Mouse (Mus musculus): ENCODE results near the gene Tom1.

Tom1 gene

DNA sequence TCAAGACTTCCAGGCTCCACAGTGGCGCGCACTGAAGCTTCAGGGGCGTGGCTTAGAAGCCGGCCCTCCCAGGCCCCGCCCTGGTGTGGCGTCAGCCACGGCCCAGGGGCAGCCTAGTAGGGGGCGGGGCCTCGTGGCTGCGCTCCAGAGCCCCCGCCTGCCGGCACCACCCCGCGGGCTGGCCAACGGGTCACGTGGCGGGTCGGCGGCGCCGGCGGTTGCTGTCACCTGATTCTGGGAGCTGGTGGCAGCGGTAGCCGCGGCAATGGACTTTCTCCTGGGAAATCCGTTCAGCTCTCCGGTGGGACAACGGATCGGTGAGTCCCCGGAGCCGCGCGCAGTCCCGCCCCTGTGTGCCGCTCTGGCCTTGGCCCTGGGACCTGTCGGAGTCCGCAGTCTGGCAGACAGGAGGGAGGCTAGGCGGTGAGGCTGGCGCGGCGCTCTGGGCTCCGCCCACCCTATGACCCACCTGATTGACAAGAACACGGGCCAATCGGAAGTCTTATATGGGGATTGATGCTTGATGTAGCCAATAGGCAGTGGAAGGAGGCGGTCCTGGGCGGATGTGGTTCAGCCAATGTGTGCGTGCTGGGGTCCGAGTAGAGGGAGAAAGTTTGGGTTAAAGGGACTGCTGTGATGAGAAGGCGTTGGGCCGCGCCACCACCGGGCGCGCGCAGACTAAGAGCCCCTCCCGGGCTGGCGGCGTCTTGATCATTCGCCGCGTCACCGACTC is at the start of gene Tom1:
Gene Tom1, plus strand, starts transcription at position 195 of the 733 bp plus-strand sequence.
- in situ Hi-C loops (cut with MboI, MseI): no loop called here

- in situ Hi-C loops (cut with MboI, MseI): no loop called here
Observed at GRCm38 (mm10) chr8:74987436-74987835, 46.1 kb upstream of the Tom1 start.

DNA sequence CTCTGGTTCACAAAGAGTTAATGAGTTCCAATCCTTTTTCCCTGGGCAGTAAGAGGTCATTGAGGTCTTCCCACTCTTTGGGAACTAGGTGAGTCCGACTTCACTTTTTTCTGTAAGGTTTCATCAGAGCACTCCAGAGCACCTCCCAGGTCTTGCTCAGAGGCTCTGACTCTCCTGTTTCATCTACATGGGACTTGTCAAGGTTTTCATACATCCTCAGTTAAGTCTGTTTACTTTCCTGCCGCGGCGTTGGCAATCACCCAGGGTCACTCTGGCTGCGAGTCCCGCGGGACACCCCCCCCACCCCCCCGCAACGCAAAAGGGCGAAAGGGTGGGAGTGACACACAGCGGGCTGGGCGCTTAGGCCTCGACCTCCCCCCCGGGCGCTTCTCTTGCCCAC is 43.5 kb upstream of the Tom1 start:
- in situ Hi-C loops (cut with MboI, MseI): no loop called here

GRCm38 (mm10) chr8:74993081-74993474 is 40.4 kb upstream of the Tom1 start, which contains the start of gene Hmgxb4:
Gene Hmgxb4, plus strand, starts transcription at chr8:74993356.
- in situ Hi-C loops (cut with MboI, MseI): no loop called here

GRCm38 (mm10) chr8:74993475-74994451 is 39.7 kb upstream of the Tom1 start:
- in situ Hi-C loops (cut with MboI, MseI): no loop called here

GRCm38 (mm10) chr8:74994540-74994939 is 39.0 kb upstream of the Tom1 start:
- in situ Hi-C loops (cut with MboI, MseI): no loop called here

DNA sequence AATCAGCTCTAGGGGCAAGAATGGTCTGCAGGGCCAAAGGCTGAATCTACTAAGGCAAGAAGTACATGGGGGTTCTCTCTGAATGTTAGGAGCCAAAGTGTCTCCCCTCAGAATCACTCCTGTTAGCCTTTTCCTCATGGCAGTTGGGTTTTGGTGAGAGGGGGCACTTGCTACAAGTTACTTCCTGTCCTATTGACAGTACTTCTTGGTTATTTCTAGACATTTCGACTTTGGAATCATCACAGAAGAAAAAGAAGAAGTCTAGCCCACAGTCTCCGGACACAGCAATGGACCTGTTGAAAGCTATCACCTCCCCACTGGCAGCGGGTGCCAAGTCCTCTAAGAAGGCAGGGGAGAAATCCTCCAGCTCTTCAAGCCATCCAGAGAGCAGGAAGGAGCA is 33.1 kb upstream of the Tom1 start:
- in situ Hi-C loops (cut with MboI, MseI): no loop called here

GRCm38 (mm10) chr8:75008826-75009225 is 24.7 kb upstream of the Tom1 start:
- in situ Hi-C loops (cut with MboI, MseI): no loop called here

DNA sequence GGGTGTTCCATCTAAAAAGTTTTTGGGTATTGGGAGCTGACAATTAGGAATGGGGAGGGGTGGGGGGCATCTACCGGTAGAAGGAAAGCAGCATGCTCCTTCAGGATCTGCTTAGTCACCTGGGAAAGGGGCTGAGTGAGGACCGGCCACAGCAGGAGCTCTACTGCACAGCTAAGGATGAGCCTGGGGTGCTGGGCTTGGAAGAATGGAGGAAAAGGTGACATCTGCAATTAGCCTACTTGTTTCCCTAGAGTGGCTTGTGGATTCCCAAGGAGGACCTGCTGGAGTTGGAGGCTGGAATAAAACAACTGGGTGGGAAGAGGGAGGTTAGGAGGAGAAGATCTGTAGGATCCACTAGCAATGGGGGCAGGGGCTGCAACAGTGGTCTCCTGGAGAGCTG is 19.9 kb upstream of the Tom1 start:
- in situ Hi-C loops (cut with MboI, MseI): no loop called here

GRCm38 (mm10) chr8:75013964-75014363 is 19.5 kb upstream of the Tom1 start:
- in situ Hi-C loops (cut with MboI, MseI): no loop called here

DNA sequence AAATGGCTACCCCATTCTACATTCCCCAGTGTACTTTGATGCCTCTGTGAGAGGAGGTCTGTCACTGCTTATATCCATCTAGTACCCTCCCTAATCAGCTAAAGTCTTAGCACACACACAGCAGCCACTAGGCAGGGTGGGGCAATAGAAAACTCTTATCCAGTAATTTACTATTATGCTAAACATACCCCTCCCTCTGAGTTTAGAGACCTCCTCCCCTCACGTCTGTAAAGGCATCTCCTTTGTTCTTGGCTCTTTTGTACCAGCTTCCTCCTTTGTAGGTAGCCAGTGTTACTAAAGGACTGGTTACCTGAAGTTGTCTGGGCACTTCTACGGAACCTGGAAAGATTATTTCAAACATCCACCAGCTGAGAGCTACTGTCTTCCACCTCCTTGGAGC is 17.5 kb upstream of the Tom1 start:
- in situ Hi-C loops (cut with MboI, MseI): no loop called here

GRCm38 (mm10) chr8:75016422-75016821 is 17.1 kb upstream of the Tom1 start:
- in situ Hi-C loops (cut with MboI, MseI): no loop called here

GRCm38 (mm10) chr8:75018274-75018972 is 15.1 kb upstream of the Tom1 start:
- in situ Hi-C loops (cut with MboI, MseI): no loop called here

DNA sequence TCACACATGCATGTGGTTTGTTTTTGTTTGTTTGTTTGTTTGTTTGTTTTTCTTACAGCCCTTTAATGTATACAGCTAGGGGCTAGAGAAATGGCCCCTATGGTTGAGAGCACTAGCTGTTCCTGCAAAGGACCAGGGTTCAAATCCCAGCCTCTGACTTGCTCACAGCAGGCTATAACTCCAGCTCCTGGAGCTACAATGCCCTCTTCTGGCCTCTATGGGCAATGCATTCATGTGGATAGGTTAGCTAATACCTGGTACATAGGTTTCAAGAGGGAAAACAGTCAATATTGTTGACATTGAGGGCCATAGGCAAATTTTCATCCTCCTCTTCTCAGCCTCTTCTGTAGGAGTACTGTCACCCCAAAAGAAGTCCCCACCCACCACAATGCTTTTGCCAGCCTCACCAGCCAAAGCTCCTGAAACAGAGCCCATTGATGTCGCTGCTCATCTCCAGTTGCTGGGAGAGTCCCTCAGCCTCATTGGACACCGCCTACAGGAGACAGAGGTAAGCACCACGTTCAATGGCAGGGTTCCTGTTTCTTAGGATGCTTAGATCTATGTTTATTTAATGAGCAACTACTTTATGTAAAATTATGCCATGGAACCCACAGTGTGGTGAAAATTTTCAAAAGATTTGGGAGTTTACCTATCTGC is 9.7 kb upstream of the Tom1 start:
- in situ Hi-C loops (cut with MboI, MseI): no loop called here

DNA sequence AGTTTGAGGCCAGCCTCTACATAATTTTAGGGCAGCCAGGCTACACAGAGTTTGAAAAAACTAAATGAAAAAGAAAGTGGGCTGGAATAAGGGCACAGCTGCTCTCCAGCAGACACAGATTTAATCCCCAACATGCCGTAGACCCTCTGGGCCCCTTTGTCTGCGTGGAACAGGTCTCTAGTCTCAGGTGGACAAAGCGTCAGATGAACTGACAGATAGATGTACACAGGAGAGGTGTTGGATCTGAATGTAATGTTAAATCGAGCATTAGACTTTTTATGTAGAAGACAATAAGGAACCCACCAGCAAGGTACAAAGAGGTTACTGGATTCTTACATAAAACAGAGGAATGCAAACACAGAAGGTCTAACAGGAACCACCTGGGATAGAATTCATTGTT is 7.7 kb upstream of the Tom1 start:
- in situ Hi-C loops (cut with MboI, MseI): no loop called here

- in situ Hi-C loops (cut with MboI, MseI): no loop called here
Observed at GRCm38 (mm10) chr8:75030453-75031024, 3.0 kb upstream of the Tom1 start.

- in situ Hi-C loops (cut with MboI, MseI): no loop called here
Observed at GRCm38 (mm10) chr8:75032961-75033360, 544 bp upstream of the Tom1 start.

DNA sequence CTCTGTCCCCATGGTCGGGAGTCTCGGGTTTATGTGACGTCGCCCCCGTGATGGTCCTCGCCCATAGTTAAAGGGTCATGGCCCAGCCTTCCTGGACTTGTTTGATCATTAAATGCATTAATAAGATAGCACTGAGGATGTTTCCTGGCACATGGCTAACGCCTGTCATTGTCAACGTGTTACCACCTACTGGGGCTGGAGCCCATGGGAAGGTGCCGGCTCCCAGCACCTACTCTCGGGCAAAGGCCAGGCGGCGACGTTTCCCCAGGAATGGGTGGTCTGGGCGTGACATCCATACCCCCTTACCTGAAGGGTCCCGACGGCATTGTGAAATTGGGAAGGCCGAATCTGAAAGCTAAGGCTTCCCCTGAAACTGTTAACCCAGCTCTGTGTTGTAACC is 780 bp downstream of the Tom1 start:
- in situ Hi-C loops (cut with MboI, MseI): no loop called here

DNA sequence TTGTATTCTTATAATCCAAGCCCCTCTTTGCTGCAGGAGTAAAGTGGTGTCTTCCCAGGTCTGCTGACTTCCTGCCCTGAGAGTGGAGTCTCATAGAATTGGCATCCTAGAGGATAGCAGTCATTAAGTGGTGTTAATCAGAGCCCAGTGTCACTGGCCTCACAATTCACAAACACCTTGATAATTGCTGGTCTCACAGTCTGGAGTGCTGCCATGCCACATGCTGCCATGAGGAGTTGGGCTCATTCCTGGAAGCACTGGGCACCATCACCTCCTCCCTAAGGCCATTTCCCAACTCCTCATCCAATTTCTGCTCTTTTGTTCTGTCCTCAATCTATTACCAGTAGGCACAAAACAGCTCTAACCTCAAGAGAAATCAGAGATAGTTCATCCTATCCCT is 2.1 kb downstream of the Tom1 start:
- in situ Hi-C loops (cut with MboI, MseI): no loop called here

DNA sequence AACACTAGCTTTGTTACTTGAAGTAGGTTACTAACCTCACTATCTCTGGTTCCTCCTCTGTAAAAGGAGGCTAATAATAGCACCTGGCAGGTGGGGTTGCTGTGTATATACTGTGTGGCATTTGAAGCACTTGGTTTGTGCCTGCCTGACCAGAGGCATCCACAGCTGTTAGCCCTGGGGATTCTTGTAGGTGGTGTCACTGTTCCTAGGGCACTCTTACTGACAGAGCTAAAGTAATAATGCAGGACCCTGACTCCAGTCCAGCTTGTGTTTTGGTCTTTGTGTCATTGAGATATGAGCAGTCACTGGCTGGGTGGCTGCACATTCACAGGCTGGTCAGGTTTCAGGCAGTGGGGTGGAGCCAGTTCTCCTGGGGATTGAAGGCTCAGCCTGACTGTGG is 5.0 kb downstream of the Tom1 start:
- in situ Hi-C loops (cut with MboI, MseI): no loop called here

DNA sequence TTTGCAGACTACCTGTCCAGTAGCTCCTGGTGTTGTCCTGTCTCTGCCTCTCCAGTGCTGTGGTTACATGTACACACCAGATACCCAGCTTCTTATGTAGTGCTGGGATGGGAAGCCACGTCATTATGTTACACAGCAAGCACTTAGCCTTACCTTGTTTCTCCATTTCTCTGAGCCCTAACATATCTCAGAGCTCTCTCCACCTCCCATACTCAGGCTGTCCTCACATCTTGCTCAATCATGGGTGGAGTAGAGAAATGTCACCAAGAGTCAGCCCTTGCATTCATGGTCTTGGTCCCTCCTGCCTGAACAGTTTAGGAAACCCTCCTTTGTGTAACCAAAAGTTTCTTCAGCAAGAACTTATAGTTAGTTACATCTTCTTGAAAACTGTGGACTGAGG is 6.2 kb downstream of the Tom1 start:
- in situ Hi-C loops (cut with MboI, MseI): no loop called here
